Mouse (Mus musculus): ENCODE data around the gene Zfp358. TPM values are rescaled to one million over a fixed set of nuclear protein-coding genes. Genes with fewer than 3 reads are reported as not detected.

Zfp358 gene
- total RNA-seq (2022) = 10 to 100 TPM; 27.6 to 32.1 (median 28.0) TPM

- DNase-seq (ENCODE audit: low spot score in 2 of 2) = peak in 1 of 2 experiments; percentile 54
Measured at GRCm38 (mm10) chr8:3492901-3493844, at the start of gene Zfp358. Gene Zfp358 (plus strand): TSS chr8:3493138.

GRCm38 (mm10) chr8:3449226-3449625 is 43.7 kb upstream of the Zfp358 start:
- DNase-seq (ENCODE audit: low spot score in 2 of 2) = no peak

- peak in 1 of 2 experiments; percentile 46 for DNase-seq (ENCODE audit: low spot score in 2 of 2)
Measured at GRCm38 (mm10) chr8:3450670-3451069, 42.3 kb upstream of the Zfp358 start.

GRCm38 (mm10) chr8:3451992-3452391 is 40.9 kb upstream of the Zfp358 start:
- no peak for DNase-seq (ENCODE audit: low spot score in 2 of 2)

- DNase-seq (ENCODE audit: low spot score in 2 of 2) = no peak
Measured at GRCm38 (mm10) chr8:3463248-3463647, 29.7 kb upstream of the Zfp358 start.

- DNase-seq (ENCODE audit: low spot score in 2 of 2) = no peak
Measured at GRCm38 (mm10) chr8:3464309-3464708, 28.6 kb upstream of the Zfp358 start.

- DNase-seq (ENCODE audit: low spot score in 2 of 2) = peak; percentile 80 to 86
Measured at GRCm38 (mm10) chr8:3467006-3467885, 25.7 kb upstream of the Zfp358 start, which contains the start of gene Pex11g. Gene Pex11g (minus strand): TSS chr8:3467680.

GRCm38 (mm10) chr8:3467886-3468545 is 24.9 kb upstream of the Zfp358 start:
- no peak for DNase-seq (ENCODE audit: low spot score in 2 of 2)

GRCm38 (mm10) chr8:3468838-3469237 is 24.1 kb upstream of the Zfp358 start:
- DNase-seq (ENCODE audit: low spot score in 2 of 2) = no peak

- no peak for DNase-seq (ENCODE audit: low spot score in 2 of 2)
Measured at GRCm38 (mm10) chr8:3470562-3470961, 22.4 kb upstream of the Zfp358 start, which contains the start of gene Tex45. Gene Tex45 (plus strand): TSS chr8:3470862.

GRCm38 (mm10) chr8:3475715-3476429 is 17.1 kb upstream of the Zfp358 start:
- no peak for DNase-seq (ENCODE audit: low spot score in 2 of 2)

GRCm38 (mm10) chr8:3480221-3480785 is 12.6 kb upstream of the Zfp358 start:
- DNase-seq (ENCODE audit: low spot score in 2 of 2) = no peak

GRCm38 (mm10) chr8:3481605-3482004 is 11.3 kb upstream of the Zfp358 start:
- DNase-seq (ENCODE audit: low spot score in 2 of 2) = no peak

- DNase-seq (ENCODE audit: low spot score in 2 of 2) = no peak
Measured at GRCm38 (mm10) chr8:3482240-3482740, 10.6 kb upstream of the Zfp358 start.

- no peak for DNase-seq (ENCODE audit: low spot score in 2 of 2)
Measured at GRCm38 (mm10) chr8:3483546-3483945, 9.4 kb upstream of the Zfp358 start.

GRCm38 (mm10) chr8:3485192-3485591 is 7.7 kb upstream of the Zfp358 start:
- DNase-seq (ENCODE audit: low spot score in 2 of 2) = no peak

- DNase-seq (ENCODE audit: low spot score in 2 of 2) = no peak
Measured at GRCm38 (mm10) chr8:3493845-3494208, 889 bp downstream of the Zfp358 start.

GRCm38 (mm10) chr8:3495578-3496427 is 2.9 kb downstream of the Zfp358 start:
- DNase-seq (ENCODE audit: low spot score in 2 of 2) = no peak

GRCm38 (mm10) chr8:3496428-3496748 is 3.5 kb downstream of the Zfp358 start:
- DNase-seq (ENCODE audit: low spot score in 2 of 2) = no peak
